Mouse (Mus musculus) lung, adult 2 months (tissue): ENCODE data around the gene Nalcn.

Source experiments
- CTCF ChIP-seq: fragments of 200-500 bp; IDR thresholded peaks from 2 replicates; pipeline ENCODE4 v1.5.1; 2011; ENCODE audit warnings: mild to moderate bottlenecking, low read length, control low read depth; ENCODE audit not compliant: insufficient read depth
- POLR2A ChIP-seq: fragments of 200-500 bp; IDR thresholded peaks from 2 replicates; pipeline ENCODE4 v1.6.1; 2011; ENCODE audit warnings: low read depth, mild to moderate bottlenecking, control low read depth, low read length, borderline replicate concordance; ENCODE audit errors: extremely low read depth

DNA sequence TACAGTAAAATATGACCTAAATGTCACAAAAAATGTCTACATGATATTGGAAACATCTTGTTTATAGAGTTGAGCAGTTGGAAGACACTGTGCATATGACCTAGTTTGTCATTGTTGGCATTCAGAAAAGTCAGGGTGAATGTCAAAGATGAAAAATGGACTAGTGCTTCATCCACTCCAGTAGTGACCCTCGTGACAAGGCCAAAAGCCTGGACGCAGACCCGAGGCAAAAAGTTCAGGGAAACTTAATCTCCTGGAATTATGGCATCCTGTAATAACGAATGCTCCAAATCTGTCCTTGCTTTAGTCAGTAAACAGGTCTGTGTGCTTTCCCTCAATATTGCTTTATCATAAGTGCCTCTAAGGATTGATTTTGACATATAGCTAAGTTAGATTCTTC lies 51.6 kb downstream of the Nalcn start:
- TF ChIP-seq CTCF (no peak), POLR2A (no peak)
